Mouse (Mus musculus) thymus, adult 2 months (tissue): ENCODE measurements around the gene Itgb5. TPM values are rescaled to one million over a fixed set of nuclear protein-coding genes. Genes with fewer than 3 reads are reported as not detected.

Source experiments
- DNase-seq: peaks from one replicate; pipeline ENCODE4 v3.0.0; 2021
- H3K27ac ChIP-seq: fragments of 200-500 bp; 2 replicates; pipeline ENCODE4 v1.5.1; 2012; ENCODE audit warnings: low read length, control low read depth; ENCODE audit not compliant: control insufficient read depth, insufficient read depth
- H3K27me3 ChIP-seq: fragments of 200-500 bp; 2 replicates; pipeline ENCODE4 v1.6.1; 2012; ENCODE audit warnings: mild to moderate bottlenecking, low read length, moderate library complexity, mixed read lengths; ENCODE audit not compliant: control insufficient read depth, insufficient read depth
- H3K36me3 ChIP-seq: fragments of 200-500 bp; 2 replicates; pipeline ENCODE4 v1.6.1; 2012; ENCODE audit warnings: mild to moderate bottlenecking, low read length, moderate library complexity; ENCODE audit not compliant: control insufficient read depth, insufficient read depth
- H3K4me1 ChIP-seq: fragments of 200-500 bp; replicated peaks from 2 replicates; pipeline ENCODE4 v1.6.1; 2012; ENCODE audit warnings: low read length; ENCODE audit not compliant: control insufficient read depth, insufficient read depth
- H3K4me3 ChIP-seq: fragments of 200-500 bp; 2 replicates; pipeline ENCODE4 v1.5.1; 2012; ENCODE audit warnings: mild to moderate bottlenecking, low read length, control low read depth, moderate library complexity; ENCODE audit not compliant: control insufficient read depth, insufficient read depth
- CTCF ChIP-seq: fragments of 200-500 bp; IDR thresholded peaks from 2 replicates; pipeline ENCODE4 v1.5.1; 2012; ENCODE audit warnings: mild to moderate bottlenecking, control low read depth, low read length, moderate library complexity, borderline replicate concordance; ENCODE audit not compliant: control insufficient read depth, poor library complexity, insufficient read depth; ENCODE audit errors: extremely low read depth
- POLR2A ChIP-seq: fragments of 200-500 bp; IDR thresholded peaks from 2 replicates; pipeline ENCODE4 v1.6.1; 2012; ENCODE audit warnings: mild to moderate bottlenecking, low read length, control low read depth, moderate library complexity; ENCODE audit not compliant: control insufficient read depth, poor library complexity, insufficient read depth; ENCODE audit errors: extremely low read depth
- WGBS: fragments of 180-500 bp; shearing (Covaris S2); methylation state at CpG from one replicate; pipeline ENCODE4 v1.1.7; 2018; 5-methylcytosine and 5-hydroxymethylcytosine counted together
- polyA plus RNA-seq: library from polyadenylated mRNA; depleted of rRNA; stranded (reverse); fragments of >200 nt; gene quantifications from 2 replicates; pipeline ENCODE4 v1.2.3, GENCODE M21; 2012

Itgb5 gene
- polyA plus RNA-seq, 1 experiment: 28.3 TPM

DNA sequence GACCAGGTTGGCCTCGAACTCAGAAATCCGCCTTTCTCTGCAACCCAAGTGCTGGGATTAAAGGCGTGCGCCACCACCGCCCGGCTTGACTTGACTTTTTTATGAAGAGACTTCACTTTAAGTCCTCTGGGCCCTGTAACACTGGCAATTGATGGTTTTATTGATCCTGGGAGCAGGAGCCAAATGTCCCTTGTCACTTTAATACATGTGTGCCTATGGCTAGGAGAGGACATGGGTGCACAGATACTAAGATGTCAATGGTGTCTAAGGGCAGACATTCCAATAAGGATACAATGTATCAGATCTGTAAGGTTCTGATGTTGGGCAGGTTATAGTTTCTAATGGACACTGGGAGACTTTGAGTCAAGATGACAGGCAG is 105.9 kb downstream of the Itgb5 start:
- Histone ChIP-seq H3K27ac (no peak overlapping the region), H3K4me1 (no peaks in the 10 kb centered on the region), H3K36me3 (no peaks in the 10 kb centered on the region), H3K27me3 (no peaks in the 10 kb centered on the region), H3K4me3 (no peak overlapping the region)
- DNase-seq: no peak
- WGBS: 98% methylated on average over 6 of the region's 6 CpGs
- TF ChIP-seq CTCF (no peak), POLR2A (no peak)

- WGBS: 60% methylated on average over 4 of the region's 4 CpGs
- Histone ChIP-seq H3K27ac (no peak overlapping the region), H3K36me3 (no peaks in the 10 kb centered on the region), H3K4me3 (no peak overlapping the region), H3K4me1 (0 out of 2 replicates have a peak, but pooled peaks cover 2% of the 10 kb centered on the region), H3K27me3 (no peaks in the 10 kb centered on the region)
- TF ChIP-seq CTCF: no peak
- no peak for TF ChIP-seq POLR2A
- no peak for DNase-seq
These were observed 107.4 kb downstream of the Itgb5 start for GRCm38 (mm10) chr16:33936885-33937284.

- Histone ChIP-seq H3K4me3 (no peak overlapping the region), H3K4me1 (0 out of 2 replicates have a peak, but pooled peaks cover 2% of the 10 kb centered on the region), H3K27ac (no peak overlapping the region), H3K27me3 (no peaks in the 10 kb centered on the region), H3K36me3 (no peaks in the 10 kb centered on the region)
- TF ChIP-seq CTCF (no peak), POLR2A (no peak)
- no peak for DNase-seq
- 32% methylated on average over 8 of the region's 8 CpGs for WGBS
These were observed 108.1 kb downstream of the Itgb5 start for GRCm38 (mm10) chr16:33937567-33937966.

DNA sequence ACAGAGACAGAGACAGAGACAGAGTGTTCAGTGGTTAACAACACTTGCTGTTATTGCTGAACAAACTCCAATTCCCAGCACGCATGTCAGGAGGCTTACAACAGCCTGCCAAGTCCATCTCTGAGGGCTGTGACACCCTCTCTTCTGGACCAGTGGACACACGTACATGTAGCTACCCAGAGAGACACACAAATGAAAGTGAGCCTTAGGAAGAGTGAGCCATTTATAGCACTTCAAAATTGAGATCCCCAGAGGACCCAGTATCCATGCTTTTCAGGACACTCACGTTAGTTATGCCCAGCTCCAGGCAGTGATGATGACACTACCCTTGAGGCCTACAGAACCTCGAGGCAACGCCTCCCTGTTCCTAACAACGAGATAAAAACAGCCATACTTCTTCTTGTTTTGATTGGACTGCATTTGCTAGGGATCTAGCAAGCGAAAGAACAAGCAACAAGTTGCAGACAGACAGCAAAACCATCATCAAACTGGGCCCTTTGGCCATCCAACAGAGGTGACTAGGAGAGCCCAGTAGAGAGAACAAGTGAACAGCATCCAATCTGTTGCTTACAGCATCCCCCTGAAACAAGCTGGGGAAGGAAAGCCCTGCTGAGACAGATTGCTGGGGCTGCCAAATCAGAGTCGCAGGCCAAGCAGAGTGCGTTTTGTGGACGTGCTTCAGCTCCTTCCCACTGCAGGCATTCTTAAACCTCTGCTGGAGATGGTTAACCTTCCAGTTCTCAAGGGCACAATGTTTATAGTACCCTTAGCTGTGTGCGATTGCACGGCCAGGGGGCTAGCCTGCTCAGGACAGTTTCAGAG is 109.1 kb downstream of the Itgb5 start:
- Histone ChIP-seq H3K4me3 (no peak overlapping the region), H3K36me3 (no peaks in the 10 kb centered on the region), H3K4me1 (0 out of 2 replicates have a peak, but pooled peaks cover 2% of the 10 kb centered on the region), H3K27me3 (no peaks in the 10 kb centered on the region), H3K27ac (no peak overlapping the region)
- TF ChIP-seq POLR2A (no peak), CTCF (no peak)
- no peak for DNase-seq
- WGBS: 89% methylated on average over 12 of the region's 12 CpGs

GRCm38 (mm10) chr16:33939133-33939531 is 109.7 kb downstream of the Itgb5 start:
- Histone ChIP-seq H3K27me3 (no peaks in the 10 kb centered on the region), H3K36me3 (no peaks in the 10 kb centered on the region), H3K27ac (no peak overlapping the region), H3K4me1 (0 out of 2 replicates have a peak, but pooled peaks cover 2% of the 10 kb centered on the region), H3K4me3 (no peak overlapping the region)
- WGBS: 100% methylated on average over 2 of the region's 2 CpGs
- DNase-seq: no peak
- TF ChIP-seq CTCF (no peak), POLR2A (no peak)

DNA sequence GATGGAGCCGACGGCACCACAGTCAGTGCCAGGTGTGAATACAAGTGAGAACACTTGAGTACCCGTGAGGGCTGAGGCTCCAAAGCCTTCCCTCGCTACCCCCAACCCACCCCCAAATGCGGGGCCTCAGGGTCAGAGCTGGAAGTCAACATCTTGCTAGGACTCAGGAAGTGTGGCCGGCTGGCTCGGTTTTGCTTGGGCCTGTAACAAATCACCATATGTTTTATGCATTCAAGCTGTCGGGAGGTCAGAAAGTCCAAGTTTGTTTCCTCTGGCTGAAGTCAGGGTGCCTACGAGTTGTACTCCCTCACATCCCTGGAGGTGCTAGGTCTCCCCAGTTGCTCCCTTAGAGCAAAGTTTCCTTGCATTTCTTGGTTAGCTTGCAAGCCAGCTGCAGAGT is 110.2 kb downstream of the Itgb5 start:
- no peaks in the 10 kb centered on the region for H3K27me3 ChIP-seq
- no peaks in the 10 kb centered on the region for H3K36me3 ChIP-seq
- no peak for DNase-seq
- H3K4me1 ChIP-seq: 0 out of 2 replicates have a peak, but pooled peaks cover 2% of the 10 kb centered on the region
- H3K4me3 ChIP-seq: no peak overlapping the region
- TF ChIP-seq CTCF: no peak
- no peak overlapping the region for H3K27ac ChIP-seq
- 74% methylated on average over 9 of the region's 9 CpGs for WGBS
